Comparison of ENCODE assay signal across 17 mouse cellular contexts in genomic region chr6:47526446-47526845, GRCm38 (mm10).
DNase-seq lines count a peak whose midpoint lies in the region; ATAC-seq and TF ChIP-seq lines count a peak whose summit lies in the region.
"Had no signal": no experiment of that assay in that cellular context is flagged by ENCODE, and none has a peak within 500 bp of the region (broad histone marks: within the 10 kb centered on the region; RNA-seq: fewer than 3 reads in every experiment).

No protein-coding gene starts in this region.

- no peak overlapping the region for H3K27ac ChIP-seq in forebrain, postnatal 0 days (ENCODE audit: low read depth, low read length)
- H3K27ac ChIP-seq in forebrain, embryonic 13.5 days = no peak overlapping the region
- no peak overlapping the region for H3K27ac ChIP-seq in kidney, embryonic 16.5 days (ENCODE audit: low read length)
- no peak overlapping the region for H3K27ac ChIP-seq in midbrain, embryonic 15.5 days
- no peak overlapping the region for H3K27ac ChIP-seq in midbrain, embryonic 16.5 days (ENCODE audit: low read length)
- H3K27ac ChIP-seq: embryonic facial prominence, embryonic 15.5 days; liver, embryonic 15.5 days had no signal

- 77% methylated on average over 4 of the region's 4 CpGs for WGBS in forebrain, postnatal 0 days
- 76% methylated on average over 4 of the region's 4 CpGs for WGBS in forebrain, embryonic 13.5 days
- WGBS in kidney, embryonic 16.5 days = 75% methylated on average over 4 of the region's 4 CpGs
- 76% methylated on average over 4 of the region's 4 CpGs for WGBS in midbrain, embryonic 15.5 days
- 75% methylated on average over 4 of the region's 4 CpGs for WGBS in midbrain, embryonic 16.5 days

- no peak for DNase-seq in forebrain, postnatal 0 days
- peak; percentile 17 to 40 for DNase-seq in kidney, postnatal 36 days
- no peak for DNase-seq in frontal cortex, postnatal 25 days (ENCODE audit: low spot score in 2 of 2)
- DNase-seq: adrenal gland, postnatal 25 days; B cell, adult 2 months; cerebellum, adult 11-12 months; cerebellum, postnatal 14 days; layer of hippocampus, adult 9-11 months; right cerebral cortex, postnatal 25 days; thymus, adult 18-20 months had no signal

- H3K4me2 ChIP-seq in forebrain, postnatal 0 days (ENCODE audit: low read depth) = no peak overlapping the region
- H3K4me2 ChIP-seq in forebrain, embryonic 13.5 days = no peak overlapping the region
- no peak overlapping the region for H3K4me2 ChIP-seq in kidney, embryonic 16.5 days (replicated peaks; ENCODE audit: low read depth, low read length)
- H3K4me2 ChIP-seq in midbrain, embryonic 15.5 days = no peak overlapping the region
- no peak overlapping the region for H3K4me2 ChIP-seq in midbrain, embryonic 16.5 days (ENCODE audit: low read length)
- H3K4me2 ChIP-seq: embryonic facial prominence, embryonic 15.5 days; liver, embryonic 15.5 days had no signal

- no peaks in the 10 kb centered on the region for H3K4me1 ChIP-seq in forebrain, postnatal 0 days (ENCODE audit: insufficient read depth)
- no peaks in the 10 kb centered on the region for H3K4me1 ChIP-seq in forebrain, embryonic 13.5 days
- H3K4me1 ChIP-seq in kidney, embryonic 16.5 days (ENCODE audit: insufficient read depth, low read length) = no peaks in the 10 kb centered on the region
- H3K4me1 ChIP-seq in midbrain, embryonic 15.5 days = no peaks in the 10 kb centered on the region
- no peaks in the 10 kb centered on the region for H3K4me1 ChIP-seq in midbrain, embryonic 16.5 days (ENCODE audit: control insufficient read depth, insufficient read depth, low read length)
- H3K4me1 ChIP-seq: embryonic facial prominence, embryonic 15.5 days; liver, embryonic 15.5 days had no signal

- no peak overlapping the region for H3K9ac ChIP-seq in forebrain, postnatal 0 days
- no peak overlapping the region for H3K9ac ChIP-seq in forebrain, embryonic 13.5 days
- H3K9ac ChIP-seq in kidney, embryonic 16.5 days (replicated peaks; ENCODE audit: low read length) = no peak overlapping the region
- no peak overlapping the region for H3K9ac ChIP-seq in midbrain, embryonic 15.5 days
- H3K9ac ChIP-seq in midbrain, embryonic 16.5 days (ENCODE audit: low read depth, low read length) = no peak overlapping the region
- H3K9ac ChIP-seq: embryonic facial prominence, embryonic 15.5 days; liver, embryonic 15.5 days had no signal

- H3K27me3 ChIP-seq in forebrain, postnatal 0 days (ENCODE audit: insufficient read depth, low read length) = no peaks in the 10 kb centered on the region
- no peaks in the 10 kb centered on the region for H3K27me3 ChIP-seq in forebrain, embryonic 13.5 days
- H3K27me3 ChIP-seq in kidney, embryonic 16.5 days (ENCODE audit: insufficient read depth, low read length) = no peaks in the 10 kb centered on the region
- no peaks in the 10 kb centered on the region for H3K27me3 ChIP-seq in midbrain, embryonic 15.5 days (replicated peaks)
- H3K27me3 ChIP-seq in midbrain, embryonic 16.5 days (ENCODE audit: control insufficient read depth, insufficient read depth, low read depth, low read length) = no peaks in the 10 kb centered on the region
- H3K27me3 ChIP-seq: embryonic facial prominence, embryonic 15.5 days; liver, embryonic 15.5 days had no signal

- 0 out of 2 replicates have a peak, but pooled peaks have one; percentile 12 for ATAC-seq in forebrain, postnatal 0 days
- ATAC-seq in forebrain, embryonic 13.5 days = no peak
- no peak for ATAC-seq in kidney, embryonic 16.5 days (ENCODE audit: low FRiP score, low TSS enrichment)
- peak; percentile 35; the same call in 1 of the 2 replicates for ATAC-seq in midbrain, embryonic 15.5 days (replicated peaks)
- ATAC-seq in midbrain, embryonic 16.5 days = no peak
- ATAC-seq: lung, postnatal 0 days had no signal

- H3K4me3 ChIP-seq in forebrain, postnatal 0 days (ENCODE audit: low read depth, low read length) = no peak overlapping the region
- no peak overlapping the region for H3K4me3 ChIP-seq in forebrain, embryonic 13.5 days
- no peak overlapping the region for H3K4me3 ChIP-seq in kidney, embryonic 16.5 days (ENCODE audit: low read length)
- no peak overlapping the region for H3K4me3 ChIP-seq in midbrain, embryonic 15.5 days
- no peak overlapping the region for H3K4me3 ChIP-seq in midbrain, embryonic 16.5 days (ENCODE audit: low read depth, low read length)
- H3K4me3 ChIP-seq: embryonic facial prominence, embryonic 15.5 days; liver, embryonic 15.5 days had no signal

- H3K36me3 ChIP-seq in forebrain, postnatal 0 days (ENCODE audit: insufficient read depth) = peaks cover 71% of the 10 kb centered on the region
- H3K36me3 ChIP-seq in forebrain, embryonic 13.5 days (ENCODE audit: poor library complexity, severe bottlenecking) = peaks cover 97% of the 10 kb centered on the region
- peaks cover 76% of the 10 kb centered on the region for H3K36me3 ChIP-seq in kidney, embryonic 16.5 days (ENCODE audit: insufficient read depth, low read length)
- peaks cover 46% of the 10 kb centered on the region for H3K36me3 ChIP-seq in midbrain, embryonic 15.5 days (replicated peaks)
- peaks cover 12% of the 10 kb centered on the region for H3K36me3 ChIP-seq in midbrain, embryonic 16.5 days (ENCODE audit: control insufficient read depth, insufficient read depth, low read length)

- no peak for TF ChIP-seq CTCF in forebrain, postnatal 0 days (IDR thresholded peaks at IDR 0.05; ENCODE audit: low read depth)

- H3K9me3 ChIP-seq in forebrain, postnatal 0 days (ENCODE audit: low read length) = no peaks in the 10 kb centered on the region
- no peaks in the 10 kb centered on the region for H3K9me3 ChIP-seq in forebrain, embryonic 13.5 days (replicated peaks)
- H3K9me3 ChIP-seq in kidney, embryonic 16.5 days (ENCODE audit: low read length) = no peaks in the 10 kb centered on the region
- H3K9me3 ChIP-seq in midbrain, embryonic 15.5 days = no peaks in the 10 kb centered on the region
- H3K9me3 ChIP-seq in midbrain, embryonic 16.5 days (replicated peaks; ENCODE audit: control insufficient read depth, low read length, poor library complexity, severe bottlenecking) = no peaks in the 10 kb centered on the region
- H3K9me3 ChIP-seq: embryonic facial prominence, embryonic 15.5 days; liver, embryonic 15.5 days had no signal

Comparison
In these comparisons a context has a peak if more than half of its experiments do, and no peak if none do; other contexts are left out.
1. ATAC-seq: peak in forebrain, postnatal 0 days (single experiment) and midbrain, embryonic 15.5 days (single experiment); none in forebrain, embryonic 13.5 days (single experiment), kidney, embryonic 16.5 days (single experiment) and midbrain, embryonic 16.5 days (single experiment).
2. DNase-seq: peak in kidney, postnatal 36 days (2 of 2); none in forebrain, postnatal 0 days (single experiment) and frontal cortex, postnatal 25 days (0 of 2).